Mouse (Mus musculus) erythroblast, embryonic 14.5 days (primary cell): ENCODE results near the gene Speg. TPM values are rescaled to one million over a fixed set of nuclear protein-coding genes. Genes with fewer than 3 reads are reported as not detected.

ENCODE experiments used
- H3K27me3 ChIP-seq: 2 replicates; pipeline ENCODE4 v1.6.1; 2012; ENCODE audit warnings: inconsistent platforms; ENCODE audit not compliant: control insufficient read depth
- H3K36me3 ChIP-seq: 2 replicates; pipeline ENCODE4 v1.6.1; 2012; ENCODE audit warnings: mild to moderate bottlenecking, inconsistent platforms; ENCODE audit not compliant: control insufficient read depth
- H3K4me1 ChIP-seq: 2 replicates; pipeline ENCODE4 v1.6.1; 2012; ENCODE audit warnings: inconsistent platforms; ENCODE audit not compliant: control insufficient read depth
- H3K4me3 ChIP-seq: replicated peaks from 2 replicates; pipeline ENCODE3; 2012; ENCODE audit warnings: moderate library complexity, mild to moderate bottlenecking, inconsistent platforms
- H3K9me3 ChIP-seq: 2 replicates; pipeline ENCODE4 v1.6.1; 2012; ENCODE audit warnings: low read length, inconsistent platforms, mixed read lengths; ENCODE audit not compliant: control insufficient read depth
- GATA1 ChIP-seq: IDR thresholded peaks from 2 replicates; pipeline ENCODE4 v1.6.1; 2012; ENCODE audit warnings: low read length, inconsistent platforms, mixed read lengths
- TAL1 ChIP-seq: IDR thresholded peaks from 3 replicates; pipeline ENCODE4 v1.6.1; 2012; ENCODE audit warnings: low read length, inconsistent platforms, mixed read lengths
- polyA plus RNA-seq: library from polyadenylated mRNA; stranded (reverse); fragments of >175 nt; gene quantifications from 2 replicates; pipeline ENCODE4 v1.2.3, GENCODE M21; 2012

The Speg gene
- polyA plus RNA-seq, 1 experiment: 0.10 TPM

DNA sequence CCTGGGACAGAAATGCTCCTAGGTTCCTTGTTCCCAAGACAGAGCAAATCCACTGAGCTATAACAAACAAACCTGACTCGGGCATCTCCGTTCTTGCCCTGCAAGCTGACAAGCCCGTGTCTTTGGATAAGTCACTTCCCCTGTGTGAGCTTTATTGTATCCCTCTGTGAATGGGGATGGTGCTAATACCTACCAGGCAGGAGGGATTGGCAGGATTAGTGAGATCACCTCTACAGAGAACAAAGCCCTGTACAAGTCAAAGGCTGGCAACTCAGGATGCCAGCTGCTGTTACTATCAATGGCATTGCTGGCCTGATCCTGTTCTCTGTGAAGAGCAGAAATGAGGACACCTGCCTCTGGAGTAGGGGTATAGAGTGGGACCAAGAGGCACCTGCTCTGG is 30.4 kb downstream of the Speg start:
- H3K4me3 ChIP-seq: no peak overlapping the region
- TF ChIP-seq GATA1: no peak
- no peak for TF ChIP-seq TAL1
- no peaks in the 10 kb centered on the region for H3K36me3 ChIP-seq
- H3K27me3 ChIP-seq: no peaks in the 10 kb centered on the region
- H3K9me3 ChIP-seq: no peaks in the 10 kb centered on the region
- no peaks in the 10 kb centered on the region for H3K4me1 ChIP-seq

DNA sequence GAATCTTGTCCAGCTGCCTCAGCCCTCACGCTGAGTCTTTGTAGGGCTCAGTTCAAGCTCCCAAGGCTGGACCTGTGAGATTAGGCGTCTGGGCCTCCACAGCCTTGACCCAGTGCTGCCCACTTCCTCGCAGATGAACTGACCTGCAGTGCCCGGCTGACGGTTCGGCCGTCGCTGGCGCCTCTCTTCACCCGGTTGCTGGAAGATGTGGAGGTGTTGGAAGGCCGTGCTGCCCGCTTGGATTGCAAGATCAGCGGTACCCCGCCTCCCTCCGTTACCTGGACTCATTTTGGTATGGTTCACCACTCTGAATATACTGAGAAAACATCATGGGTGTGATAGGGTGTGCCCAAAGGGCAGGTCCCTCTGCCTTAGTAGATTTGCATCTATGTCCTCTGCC is 31.1 kb downstream of the Speg start:
- Histone ChIP-seq H3K36me3 (no peaks in the 10 kb centered on the region), H3K4me1 (no peaks in the 10 kb centered on the region), H3K27me3 (no peaks in the 10 kb centered on the region), H3K9me3 (no peaks in the 10 kb centered on the region), H3K4me3 (no peak overlapping the region)
- TF ChIP-seq GATA1: no peak

DNA sequence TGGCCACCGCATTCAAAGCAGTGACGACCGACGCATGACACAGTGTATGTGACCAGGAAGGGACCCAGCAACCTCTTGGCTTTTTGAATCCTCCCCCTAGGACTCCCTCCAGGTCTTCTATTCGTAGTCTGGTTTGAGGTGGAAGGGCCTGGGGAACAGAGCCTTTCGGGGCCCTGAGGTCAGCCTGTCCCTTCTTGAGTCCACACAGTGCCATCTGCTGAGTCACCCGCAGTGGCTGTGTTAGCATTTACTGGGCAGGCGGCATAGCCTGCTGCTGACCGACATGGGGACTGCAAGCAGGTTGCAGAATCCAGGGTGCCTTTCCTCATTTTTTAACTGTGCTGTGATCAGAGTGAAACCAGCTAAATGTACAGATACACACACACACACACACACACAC is 32.0 kb downstream of the Speg start:
- no peaks in the 10 kb centered on the region for H3K36me3 ChIP-seq
- no peak for TF ChIP-seq GATA1
- TF ChIP-seq TAL1: no peak
- H3K4me3 ChIP-seq: no peak overlapping the region
- no peaks in the 10 kb centered on the region for H3K9me3 ChIP-seq
- no peaks in the 10 kb centered on the region for H3K27me3 ChIP-seq
- no peaks in the 10 kb centered on the region for H3K4me1 ChIP-seq

DNA sequence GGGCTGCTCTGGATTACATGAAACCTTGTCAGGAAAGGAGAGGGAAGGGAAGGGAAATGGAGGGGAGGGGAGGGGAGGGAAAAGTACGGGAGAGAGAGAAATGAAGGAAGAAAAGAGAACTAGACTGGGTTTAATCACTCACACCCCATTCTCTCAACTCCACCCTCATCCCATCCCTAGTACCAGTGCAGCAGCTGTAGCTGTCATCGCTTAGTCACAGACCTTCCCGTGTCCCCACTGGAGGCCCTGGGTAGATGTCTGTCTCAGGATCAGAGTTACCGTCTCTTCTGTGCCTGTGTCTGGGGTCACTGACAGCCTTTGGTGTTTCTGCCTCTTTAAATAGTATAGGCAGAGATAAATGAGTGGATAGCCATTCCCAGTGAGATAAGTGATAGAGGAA is 33.1 kb downstream of the Speg start:
- Histone ChIP-seq H3K4me3 (no peak overlapping the region), H3K36me3 (no peaks in the 10 kb centered on the region), H3K9me3 (no peaks in the 10 kb centered on the region), H3K4me1 (no peaks in the 10 kb centered on the region), H3K27me3 (no peaks in the 10 kb centered on the region)
- TF ChIP-seq GATA1: no peak
- no peak for TF ChIP-seq TAL1

DNA sequence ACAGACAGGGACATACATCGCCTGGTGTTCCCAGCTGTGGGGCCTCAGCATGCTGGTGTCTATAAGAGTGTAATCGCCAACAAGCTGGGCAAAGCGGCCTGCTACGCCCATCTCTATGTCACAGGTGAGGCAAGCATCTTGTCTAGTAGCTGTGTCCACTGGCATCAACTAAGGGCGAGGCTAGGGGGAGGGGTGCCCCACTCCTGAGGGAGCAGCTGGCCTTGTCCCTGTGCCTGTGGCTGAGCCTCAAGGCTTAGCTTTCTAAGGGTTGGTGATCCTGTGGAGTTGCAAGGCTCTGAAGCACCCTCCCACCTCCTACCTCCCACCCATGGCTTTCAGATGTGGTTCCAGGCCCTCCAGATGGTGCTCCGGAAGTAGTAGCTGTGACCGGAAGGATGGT is 34.9 kb downstream of the Speg start:
- H3K4me1 ChIP-seq: no peaks in the 10 kb centered on the region
- TF ChIP-seq GATA1 (no peak), TAL1 (no peak)
- no peaks in the 10 kb centered on the region for H3K27me3 ChIP-seq
- H3K4me3 ChIP-seq: no peak overlapping the region
- H3K36me3 ChIP-seq: no peaks in the 10 kb centered on the region
- no peaks in the 10 kb centered on the region for H3K9me3 ChIP-seq

DNA sequence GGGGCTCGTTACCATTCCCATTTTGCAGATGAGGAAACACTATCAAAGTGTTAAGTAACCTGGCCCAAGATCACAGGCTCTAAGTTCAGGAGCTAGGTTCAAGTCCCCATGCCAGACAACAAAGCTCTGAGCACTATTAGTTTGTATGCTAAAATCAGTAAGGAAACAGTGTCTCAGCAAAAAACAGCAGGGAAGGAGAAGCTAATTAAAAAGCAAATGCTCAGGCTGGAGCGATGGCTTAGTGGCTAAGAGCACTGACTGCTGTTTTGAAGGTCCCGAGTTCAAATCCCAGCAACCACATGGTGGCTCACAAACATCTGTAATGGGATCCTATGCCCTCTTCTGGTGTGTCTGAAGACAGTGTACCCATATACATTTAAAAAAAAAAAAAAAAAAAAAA is 37.1 kb downstream of the Speg start:
- Histone ChIP-seq H3K4me1 (no peaks in the 10 kb centered on the region), H3K27me3 (no peaks in the 10 kb centered on the region), H3K4me3 (no peak overlapping the region), H3K36me3 (no peaks in the 10 kb centered on the region), H3K9me3 (no peaks in the 10 kb centered on the region)
- TF ChIP-seq TAL1 (no peak), GATA1 (no peak)

DNA sequence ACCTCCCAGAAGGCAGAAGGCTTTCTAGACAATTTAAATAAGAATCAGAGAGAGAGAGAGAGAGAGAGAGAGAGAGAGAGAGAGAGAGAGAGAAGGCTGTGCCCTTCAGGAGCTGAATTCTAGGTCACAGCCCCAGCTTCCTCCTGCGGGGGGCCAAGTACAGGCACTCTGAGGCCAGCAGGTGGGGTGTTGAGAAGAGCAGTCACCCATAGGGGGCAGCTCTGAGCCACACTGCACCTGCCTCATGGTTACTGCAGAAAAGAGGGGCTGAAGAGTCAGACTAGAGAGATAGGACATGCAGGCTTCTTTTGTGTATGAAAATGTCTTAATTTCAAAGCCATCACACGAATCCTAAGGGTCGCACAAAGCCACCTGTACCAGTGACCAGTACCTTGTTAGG is 38.7 kb downstream of the Speg start:
- TF ChIP-seq TAL1 (no peak), GATA1 (no peak)
- Histone ChIP-seq H3K4me3 (no peak overlapping the region), H3K9me3 (no peaks in the 10 kb centered on the region), H3K4me1 (no peaks in the 10 kb centered on the region), H3K36me3 (no peaks in the 10 kb centered on the region), H3K27me3 (no peaks in the 10 kb centered on the region)

DNA sequence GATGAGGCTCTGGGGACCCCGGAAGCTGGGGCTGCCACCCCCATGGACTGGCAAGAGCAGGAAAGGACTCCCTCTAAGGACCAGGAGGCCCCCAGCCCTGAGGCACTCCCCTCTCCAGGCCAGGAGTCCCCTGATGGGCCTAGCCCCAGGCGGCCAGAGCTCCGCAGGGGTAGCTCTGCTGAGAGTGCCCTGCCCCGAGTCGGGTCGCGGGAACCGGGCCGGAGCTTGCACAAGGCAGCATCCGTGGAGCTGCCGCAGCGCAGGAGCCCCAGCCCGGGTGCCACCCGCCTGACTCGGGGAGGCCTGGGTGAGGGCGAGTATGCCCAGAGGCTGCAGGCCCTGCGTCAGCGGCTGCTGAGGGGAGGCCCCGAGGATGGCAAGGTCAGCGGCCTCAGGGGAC is 46.7 kb downstream of the Speg start:
- no peaks in the 10 kb centered on the region for H3K9me3 ChIP-seq
- no peak overlapping the region for H3K4me3 ChIP-seq
- peaks cover 56% of the 10 kb centered on the region for H3K27me3 ChIP-seq
- TF ChIP-seq TAL1: no peak
- no peak for TF ChIP-seq GATA1
- H3K36me3 ChIP-seq: no peaks in the 10 kb centered on the region
- no peaks in the 10 kb centered on the region; the same call in 1 of the 2 replicates for H3K4me1 ChIP-seq

DNA sequence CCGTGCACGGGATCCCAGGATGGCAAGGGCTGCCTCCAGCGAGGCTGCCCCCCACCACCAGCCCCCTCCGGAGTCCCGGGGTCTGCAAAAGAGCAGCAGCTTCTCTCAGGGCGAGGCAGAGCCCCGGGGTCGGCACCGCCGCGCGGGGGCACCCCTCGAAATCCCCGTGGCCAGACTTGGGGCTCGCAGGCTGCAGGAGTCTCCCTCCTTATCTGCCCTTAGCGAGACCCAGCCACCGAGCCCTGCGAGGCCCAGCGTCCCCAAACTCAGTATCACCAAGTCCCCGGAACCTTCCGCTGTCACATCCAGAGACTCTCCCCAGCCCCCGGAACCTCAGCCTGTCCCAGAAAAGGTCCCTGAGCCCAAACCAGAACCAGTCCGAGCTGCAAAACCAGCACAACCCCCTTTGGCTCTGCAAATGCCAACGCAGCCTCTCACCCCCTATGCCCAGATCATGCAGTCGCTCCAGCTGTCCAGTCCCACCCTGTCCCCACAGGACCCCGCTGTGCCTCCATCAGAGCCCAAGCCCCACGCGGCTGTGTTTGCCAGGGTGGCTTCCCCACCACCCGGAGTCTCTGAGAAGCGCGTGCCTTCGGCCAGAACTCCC is 47.2 kb downstream of the Speg start:
- Histone ChIP-seq H3K9me3 (no peaks in the 10 kb centered on the region), H3K4me3 (no peak overlapping the region), H3K27me3 (peaks cover 57% of the 10 kb centered on the region), H3K4me1 (no peaks in the 10 kb centered on the region; the same call in 1 of the 2 replicates), H3K36me3 (no peaks in the 10 kb centered on the region)
- TF ChIP-seq TAL1: no peak
- TF ChIP-seq GATA1: no peak

DNA sequence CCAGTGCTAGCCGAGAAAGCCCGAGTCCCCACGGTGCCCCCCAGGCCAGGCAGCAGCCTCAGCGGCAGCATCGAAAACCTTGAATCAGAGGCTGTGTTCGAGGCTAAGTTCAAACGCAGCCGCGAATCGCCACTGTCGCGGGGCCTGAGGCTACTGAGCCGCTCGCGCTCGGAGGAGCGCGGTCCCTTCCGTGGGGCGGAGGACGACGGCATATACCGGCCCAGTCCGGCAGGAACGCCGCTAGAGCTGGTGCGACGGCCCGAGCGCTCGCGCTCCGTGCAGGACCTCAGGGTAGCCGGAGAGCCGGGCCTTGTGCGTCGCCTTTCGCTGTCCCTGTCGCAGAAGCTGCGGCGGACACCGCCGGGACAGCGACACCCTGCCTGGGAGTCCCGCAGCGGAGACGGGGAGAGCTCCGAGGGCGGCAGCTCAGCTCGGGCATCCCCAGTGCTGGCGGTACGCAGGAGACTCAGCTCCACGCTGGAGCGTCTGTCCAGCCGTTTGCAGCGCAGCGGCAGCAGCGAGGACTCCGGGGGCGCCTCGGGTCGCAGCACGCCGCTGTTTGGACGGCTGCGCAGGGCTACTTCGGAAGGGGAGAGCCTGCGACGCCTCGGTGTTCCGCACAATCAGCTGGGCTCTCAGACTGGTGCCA is 47.9 kb downstream of the Speg start:
- H3K9me3 ChIP-seq: no peaks in the 10 kb centered on the region
- no peaks in the 10 kb centered on the region for H3K36me3 ChIP-seq
- no peak overlapping the region for H3K4me3 ChIP-seq
- H3K27me3 ChIP-seq: peaks cover 57% of the 10 kb centered on the region
- H3K4me1 ChIP-seq: no peaks in the 10 kb centered on the region; the same call in 1 of the 2 replicates
- TF ChIP-seq GATA1 (no peak), TAL1 (no peak)
